Mouse (Mus musculus) Muller cell, postnatal 12 days (primary cell): ENCODE measurements around the gene Hmx1.
A peak's percentile ranks its signal among the peaks of the same experiment; 100 is the strongest.

Experiments
- DNase-seq: peaks from one replicate; pipeline ENCODE4 v3.0.0-alpha.2; 2015; ENCODE audit errors: inconsistent ontology term

Hmx1 gene

GRCm38 (mm10) chr5:35388491-35389111, at the start of gene Hmx1:
Hmx1 (plus strand) TSS chr5:35389108.
- peak; percentile 95 for DNase-seq

GRCm38 (mm10) chr5:35345084-35345483, 43.8 kb upstream of the Hmx1 start:
- DNase-seq = no peak

GRCm38 (mm10) chr5:35348794-35349193, 40.1 kb upstream of the Hmx1 start:
- DNase-seq = peak; percentile 55

GRCm38 (mm10) chr5:35357544-35358440, 31.1 kb upstream of the Hmx1 start:
- no peak for DNase-seq

DNA sequence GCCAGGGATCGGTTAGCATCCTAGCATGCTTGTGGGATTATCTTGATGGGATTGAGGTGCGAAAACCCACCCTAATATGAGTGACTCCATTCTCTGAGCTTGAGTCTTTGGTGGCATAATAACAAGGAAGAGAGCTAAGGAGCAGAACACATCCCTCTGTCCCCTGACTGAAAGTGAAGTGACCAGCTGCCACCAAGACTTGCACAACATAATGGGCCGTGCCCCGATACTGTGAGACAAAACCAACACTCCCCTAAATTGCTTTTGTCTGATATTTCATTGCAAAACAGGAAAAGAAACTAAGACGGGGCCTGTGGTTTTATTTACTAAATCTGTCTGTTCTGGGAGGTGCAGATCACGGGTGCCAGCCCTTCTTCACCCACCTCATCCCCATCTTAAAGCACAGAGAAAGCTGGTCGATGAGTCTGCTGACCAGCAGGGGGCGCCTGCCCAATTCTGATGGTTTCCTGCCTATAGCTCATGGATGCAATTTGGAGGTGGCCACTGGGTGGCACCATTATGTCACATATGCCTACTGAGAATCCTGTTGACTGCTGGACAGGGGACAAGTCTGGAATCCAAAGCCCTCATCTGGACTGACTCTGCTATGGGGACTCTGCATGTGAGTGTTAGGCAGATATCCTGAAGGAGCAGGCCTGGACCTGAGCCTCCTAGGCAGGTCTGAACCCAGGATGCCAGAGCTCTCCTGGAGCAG, 27.2 kb upstream of the Hmx1 start:
- DNase-seq = peak; percentile 90

DNA sequence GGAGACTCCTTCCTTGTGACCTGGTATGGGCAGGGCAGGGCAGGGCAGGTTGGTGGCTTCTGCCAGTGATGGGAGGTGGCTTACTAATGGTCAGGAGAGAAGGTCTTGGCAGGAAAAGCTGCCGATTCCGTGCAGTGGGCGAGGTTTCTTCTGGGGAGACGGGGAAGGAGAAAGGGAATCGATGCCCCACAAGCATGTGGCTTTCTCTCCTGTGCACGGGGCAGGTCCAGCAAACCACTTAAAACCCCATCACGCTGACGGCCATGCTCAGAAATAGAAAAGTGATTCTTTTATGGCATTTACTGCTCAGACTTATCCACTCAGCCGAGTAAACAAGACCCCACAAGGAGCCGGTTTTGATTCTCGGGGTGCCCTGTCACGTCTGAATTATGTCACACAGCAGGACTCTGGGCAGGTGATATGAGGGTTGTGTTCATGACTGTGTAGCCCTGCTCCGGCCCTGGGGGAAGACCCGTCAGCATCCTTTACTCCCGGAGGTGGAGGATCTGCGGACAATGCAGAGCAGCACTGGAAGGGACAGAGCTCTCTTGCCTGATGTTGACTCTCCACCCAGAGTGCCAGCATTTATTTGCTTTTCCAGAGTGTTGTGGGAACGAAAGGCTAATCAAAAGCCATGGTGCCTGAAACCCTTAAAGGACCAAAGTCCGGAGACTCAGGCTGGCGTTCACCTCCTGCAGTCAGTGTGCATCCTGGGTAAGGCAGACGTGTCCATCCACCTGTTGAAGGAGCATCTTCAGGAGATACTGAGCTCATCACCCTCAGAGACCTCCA, 22.5 kb upstream of the Hmx1 start:
- DNase-seq = no peak

DNA sequence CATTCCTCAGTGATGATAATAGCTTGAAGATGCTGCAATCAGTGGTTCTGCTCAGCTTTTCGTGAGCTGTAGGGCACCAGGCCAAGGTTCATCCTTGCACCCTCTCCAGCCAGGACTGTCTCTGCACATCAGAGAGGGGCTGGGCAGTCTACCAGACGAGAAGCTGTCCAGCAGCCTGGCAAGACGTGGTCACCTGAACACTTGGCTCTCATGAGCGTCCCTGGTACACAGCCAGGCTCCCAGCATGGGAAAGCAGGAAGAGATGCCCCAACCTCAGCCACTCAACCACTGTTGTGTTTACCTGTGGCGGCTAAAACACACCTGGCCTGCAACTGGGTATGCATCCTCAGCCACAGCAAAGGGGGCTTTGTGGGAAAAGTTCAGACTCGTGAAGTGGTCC, 20.0 kb upstream of the Hmx1 start:
- DNase-seq = no peak

GRCm38 (mm10) chr5:35379066-35379465, 9.8 kb upstream of the Hmx1 start:
- DNase-seq = no peak

DNA sequence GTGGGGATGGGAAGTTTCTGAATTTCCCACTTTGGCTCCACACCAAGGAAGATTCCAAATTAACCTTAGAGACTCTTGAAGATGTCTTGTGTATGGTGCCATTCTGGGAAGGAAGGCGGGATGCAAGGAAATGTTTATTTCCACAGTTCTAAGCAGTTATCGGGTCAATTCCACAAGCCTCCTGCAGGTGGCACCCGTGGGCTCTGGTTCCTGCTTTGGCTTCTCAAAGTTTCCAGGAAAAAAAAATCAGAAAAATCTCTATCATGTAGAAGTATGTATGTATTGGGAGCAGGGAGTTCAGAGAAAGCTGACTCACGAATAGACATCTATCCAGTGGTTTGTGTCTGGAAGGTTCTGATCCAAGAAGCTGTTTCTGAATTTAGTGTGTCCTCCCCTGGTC, 9.1 kb upstream of the Hmx1 start:
- DNase-seq = peak; percentile 65

- peak; percentile 39 for DNase-seq
Measured at GRCm38 (mm10) chr5:35387834-35388490, 946 bp upstream of the Hmx1 start.

DNA sequence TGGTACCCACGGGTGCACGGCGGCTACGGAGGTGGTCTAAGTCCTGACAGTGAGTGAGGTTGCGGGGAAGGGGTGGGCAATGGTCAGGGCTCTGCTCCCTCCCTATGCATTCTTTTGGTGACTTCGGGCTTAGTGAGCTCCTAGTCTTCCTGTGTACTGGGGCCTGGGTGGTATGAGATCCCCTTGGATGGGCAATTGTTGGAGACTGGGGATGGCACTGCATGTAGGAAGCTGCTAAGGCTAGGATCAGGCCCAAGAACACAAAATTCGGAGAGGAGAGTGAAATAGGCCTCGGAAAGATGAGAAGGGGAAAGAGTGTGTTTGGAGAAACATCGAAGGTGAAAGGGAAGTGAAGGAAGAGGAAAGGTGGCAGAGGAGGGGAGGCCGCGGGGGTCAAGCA, 533 bp downstream of the Hmx1 start:
- DNase-seq = peak; percentile 49

DNA sequence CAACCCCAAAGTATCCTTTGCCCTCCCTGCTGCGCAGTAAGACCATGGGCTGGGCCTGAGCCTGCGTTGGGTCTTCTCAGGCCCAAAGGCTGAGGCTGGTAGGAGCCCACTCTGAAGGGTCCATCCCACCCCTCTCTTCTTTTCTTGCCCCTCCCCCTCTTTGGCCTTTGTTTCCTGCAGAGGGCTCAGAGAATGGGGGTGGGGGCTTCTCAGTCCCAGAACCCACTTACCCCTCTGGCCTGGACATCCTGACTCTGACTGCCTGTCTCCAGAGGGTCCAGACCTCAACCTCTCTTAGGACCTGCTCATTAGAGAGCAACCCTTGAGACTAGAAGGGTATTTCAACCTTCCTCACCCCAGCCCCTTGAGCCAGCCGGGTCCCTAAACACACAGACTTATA, 1.0 kb downstream of the Hmx1 start:
- DNase-seq = no peak

DNA sequence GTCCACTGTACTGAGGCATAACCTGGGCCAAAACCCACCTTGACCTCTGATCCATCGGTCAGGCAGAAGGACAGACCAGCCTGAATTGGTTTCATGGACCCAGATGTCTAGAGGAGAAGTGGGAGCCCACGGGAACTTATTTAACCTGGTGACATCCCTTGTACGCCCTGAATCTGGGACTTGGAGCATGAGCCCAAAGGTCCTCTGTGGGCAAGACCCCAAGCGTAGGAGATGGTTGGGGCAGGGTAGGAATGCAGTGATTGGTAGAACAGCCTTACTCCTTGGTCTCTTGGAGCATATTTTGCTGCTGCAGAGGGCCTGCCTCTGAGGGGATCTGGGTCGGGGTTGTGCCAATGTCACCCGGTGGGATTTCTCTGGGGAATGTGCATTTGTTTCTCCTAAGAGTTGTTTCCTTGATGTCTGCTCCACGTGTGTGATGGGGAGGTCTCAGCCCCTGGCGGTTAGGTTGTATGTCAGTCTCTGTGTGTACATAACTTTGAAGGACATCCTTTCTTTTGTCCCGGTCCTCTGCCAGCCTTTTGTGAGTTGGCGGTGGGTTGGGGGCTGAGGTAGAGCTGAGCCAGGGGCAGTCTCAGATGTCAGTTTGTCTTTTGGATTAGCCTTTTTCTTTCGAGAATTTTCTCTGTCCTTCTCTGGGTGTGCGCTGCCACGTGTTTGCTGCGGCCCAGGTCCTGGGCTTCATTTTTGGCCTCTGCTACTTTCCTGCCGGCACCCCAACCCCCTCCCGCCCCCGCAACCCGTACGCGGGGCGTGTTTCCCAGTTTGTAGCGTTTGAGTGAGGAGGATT, 2.1 kb downstream of the Hmx1 start:
- DNase-seq = peak; percentile 83

GRCm38 (mm10) chr5:35391656-35392333, 2.9 kb downstream of the Hmx1 start:
- DNase-seq = no peak

- DNase-seq = peak; percentile 57
Measured at GRCm38 (mm10) chr5:35392334-35392695, 3.4 kb downstream of the Hmx1 start.

- peak; percentile 78 for DNase-seq
Measured at GRCm38 (mm10) chr5:35395566-35396440, 6.9 kb downstream of the Hmx1 start.

DNA sequence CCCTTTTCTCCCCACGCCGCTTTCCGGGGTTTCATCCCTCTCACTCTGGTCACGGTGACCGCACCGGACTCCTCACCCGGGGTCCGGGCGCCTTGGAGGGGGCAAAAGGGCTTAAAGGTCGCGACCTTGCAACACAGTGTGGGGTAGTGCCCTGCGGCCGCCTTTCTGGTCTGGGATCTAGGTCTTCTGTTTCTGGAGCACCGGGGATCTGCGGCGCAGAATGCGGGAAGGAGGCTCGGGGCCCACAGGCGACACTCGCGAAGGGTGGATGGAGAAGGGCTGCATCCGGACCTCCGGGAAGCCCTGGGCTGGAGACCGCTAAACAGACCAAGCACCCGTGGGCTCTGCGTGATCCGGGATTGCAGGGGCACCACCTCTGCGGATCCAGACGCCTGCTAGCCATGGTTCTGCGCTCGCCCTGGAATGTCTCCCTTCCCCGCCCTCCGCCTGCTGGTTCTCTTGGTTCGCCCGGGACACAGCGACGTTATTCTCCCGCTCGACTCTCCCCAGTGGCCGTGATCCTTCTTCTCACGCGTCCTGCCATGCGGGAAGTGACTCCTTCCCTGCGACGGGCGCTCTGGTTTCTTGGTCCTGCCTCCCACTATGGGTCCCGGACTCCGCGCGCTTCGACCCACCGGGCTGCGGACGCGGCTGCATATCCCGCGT, 8.2 kb downstream of the Hmx1 start:
- DNase-seq = peak; percentile 71

DNA sequence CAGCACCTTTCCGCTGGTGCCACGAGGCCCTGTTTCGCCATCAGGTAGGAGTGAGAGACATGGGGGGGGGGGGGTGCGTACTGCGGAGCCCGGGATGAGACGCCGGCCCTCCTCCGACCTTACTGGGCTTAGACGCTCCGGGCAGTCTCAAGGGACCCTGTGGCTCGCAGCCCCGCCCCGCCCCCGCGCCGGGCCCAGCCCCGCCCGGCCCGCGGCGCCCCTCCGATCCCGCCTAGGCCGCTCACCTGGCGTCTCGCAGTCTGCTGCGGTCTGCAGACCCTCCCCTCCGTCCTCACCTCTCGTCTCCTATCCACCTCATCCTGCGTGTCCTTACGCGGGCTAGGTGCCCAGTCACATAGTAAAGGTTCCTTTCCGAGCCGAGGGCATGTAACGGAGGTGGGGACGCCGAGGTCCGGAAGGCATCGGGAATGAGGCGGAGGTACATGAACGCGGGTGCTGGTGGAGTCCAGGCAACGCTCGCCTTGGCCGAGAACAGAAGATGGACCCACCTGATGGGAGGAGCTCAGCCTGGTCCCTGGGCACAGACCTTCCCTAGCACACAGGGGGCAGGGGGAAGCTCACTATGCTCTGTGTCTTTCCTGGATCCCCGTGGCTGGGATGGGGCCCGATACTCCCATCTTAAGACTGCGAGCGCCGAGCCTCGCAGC, 8.9 kb downstream of the Hmx1 start:
- DNase-seq = peak; percentile 63
